Mouse (Mus musculus): ENCODE measurements around the gene Atp2c2.

DNA sequence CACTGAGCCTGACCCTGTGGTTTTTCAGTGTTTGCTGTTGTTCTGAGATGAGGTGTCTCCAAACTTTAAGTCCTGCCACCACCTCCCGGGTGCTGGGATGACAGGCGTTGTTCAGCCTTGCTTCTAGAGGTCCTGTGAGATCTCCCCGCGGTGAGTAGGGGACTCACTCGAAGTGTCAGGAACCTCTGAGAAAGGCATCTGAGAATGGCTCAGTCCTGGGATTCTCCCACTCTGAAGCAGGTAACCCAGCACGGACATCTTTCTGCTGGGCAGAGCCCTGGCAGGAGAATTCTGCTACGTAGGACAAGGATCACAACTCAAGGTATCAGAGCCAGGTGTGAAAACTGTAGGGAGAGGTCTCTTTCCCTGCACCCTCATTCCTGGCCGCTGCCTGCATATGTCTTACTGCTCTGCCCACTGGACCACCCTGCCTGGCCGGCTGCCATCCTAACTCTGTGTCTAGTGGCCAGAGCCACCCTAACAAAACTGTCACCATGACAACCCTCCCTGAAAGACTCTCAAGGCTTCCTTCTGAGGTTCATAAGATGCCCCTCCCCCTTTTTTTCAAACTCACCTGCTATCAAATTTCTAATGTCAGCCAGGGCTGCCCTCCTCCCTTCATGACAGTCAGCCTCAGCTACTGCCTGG, 80.7 kb downstream of the Atp2c2 start:
- TF ChIP-seq CTCF (IDR thresholded peaks at IDR 0.05; ENCODE audit: control insufficient read depth, insufficient read depth, insufficient read length) = no peak
- TF ChIP-seq MAX (IDR thresholded peaks at IDR 0.05) = no peak
- no peak for TF ChIP-seq USF1 (IDR thresholded peaks at IDR 0.05; ENCODE audit: low read depth)

Measured in C2C12 (cell line).